Mouse (Mus musculus) heart, embryonic 14.5 days (tissue): ENCODE measurements around the gene Abcb6. TPM values are rescaled to one million over a fixed set of nuclear protein-coding genes. Genes with fewer than 3 reads are reported as not detected.
A peak's percentile ranks its signal among the peaks of the same experiment; 100 is the strongest.

ENCODE experiments used
- ATAC-seq: fragments of 200-750 bp; cut with Nextera tagmentation; 2 replicates; pipeline ENCODE4 v1.8.0; 2017; ENCODE audit warnings: low read depth, moderate TSS enrichment; ENCODE audit not compliant: insufficient number of reproducible peaks, insufficient read depth, low FRiP score
- H3K27ac ChIP-seq, 2 experiments: fragments of 200-500 bp in 1 of 2; fragments of 300-500 bp in 1 of 2; sonication (generic) in 1 of 2; replicated peaks in 1 of 2; 2 replicates each; pipeline ENCODE4 v1.5.1; 2012 to 2014; ENCODE audit warnings: low read depth in 2 of 2, low read length in 2 of 2, control low read depth in 1 of 2, mild to moderate bottlenecking in 1 of 2, mixed read lengths in 1 of 2; ENCODE audit not compliant: control insufficient read depth in 1 of 2, insufficient read depth in 1 of 2
- H3K27me3 ChIP-seq: fragments of 300-500 bp; sonication (generic); 2 replicates; pipeline ENCODE4 v1.6.1; 2014; ENCODE audit warnings: mild to moderate bottlenecking, low read length, control low read depth; ENCODE audit not compliant: control insufficient read depth, insufficient read depth
- H3K36me3 ChIP-seq: fragments of 300-500 bp; sonication (generic); 2 replicates; pipeline ENCODE4 v1.6.1; 2014; ENCODE audit warnings: mild to moderate bottlenecking, control low read depth, low read length, mixed read lengths; ENCODE audit not compliant: control insufficient read depth, insufficient read depth
- H3K4me1 ChIP-seq, 2 experiments: fragments of 200-500 bp in 1 of 2; fragments of 300-500 bp in 1 of 2; sonication (generic) in 1 of 2; 2 replicates each; pipeline ENCODE4 v1.6.1; 2012 to 2014; ENCODE audit warnings: low read length in 2 of 2, control low read depth in 1 of 2, mixed read lengths in 1 of 2; ENCODE audit not compliant: control insufficient read depth in 2 of 2, insufficient read depth in 2 of 2
- H3K4me2 ChIP-seq: fragments of 300-500 bp; sonication (generic); 2 replicates; pipeline ENCODE4 v1.6.1; 2014; ENCODE audit warnings: mild to moderate bottlenecking, low read length
- H3K4me3 ChIP-seq, 2 experiments: fragments of 200-500 bp in 1 of 2; fragments of 300-500 bp in 1 of 2; sonication (generic) in 1 of 2; 2 replicates each; pipeline ENCODE4 v1.5.1; 2012 to 2014; ENCODE audit warnings: low read length in 2 of 2, mild to moderate bottlenecking in 2 of 2, control low read depth in 1 of 2, low read depth in 1 of 2, moderate library complexity in 1 of 2; ENCODE audit not compliant: control insufficient read depth in 1 of 2, insufficient read depth in 1 of 2
- H3K9ac ChIP-seq: fragments of 300-500 bp; sonication (generic); 2 replicates; pipeline ENCODE4 v1.6.1; 2014; ENCODE audit warnings: mild to moderate bottlenecking, low read length
- H3K9me3 ChIP-seq: fragments of 300-500 bp; sonication (generic); 2 replicates; pipeline ENCODE4 v1.6.1; 2016; ENCODE audit warnings: low read length, control low read depth; ENCODE audit not compliant: control insufficient read depth
- WGBS: fragments of 180-500 bp; shearing (Covaris S2); extraction: QIAGEN DNeasy Blood & Tissue Kit; methylation state at CpG from one replicate; pipeline ENCODE4 v1.1.7; 2014; 5-methylcytosine and 5-hydroxymethylcytosine counted together
- polyA plus RNA-seq: library from polyadenylated mRNA; unstranded; fragments of >200 nt; fragmentation: Nextera tagmentation; extraction: Ambion mirVana; gene quantifications from 2 replicates; pipeline ENCODE4 v1.2.1, GENCODE M21; 2014

The Abcb6 gene
- polyA plus RNA-seq, 1 experiment from 2014 or later = 9.6 TPM

- Histone ChIP-seq H3K9me3 (no peaks in the 10 kb centered on the region), H3K9ac (no peak overlapping the region), H3K27me3 (peaks cover 14% of the 10 kb centered on the region), H3K36me3 (peaks cover 47% of the 10 kb centered on the region), H3K4me3 (no peak overlapping the region), H3K4me2 (no peak overlapping the region), H3K4me1 (peaks cover 8 to 21% of the 10 kb centered on the region in 2 experiments), H3K27ac (no peak overlapping the region)
- 80% methylated on average over 2 of the region's 2 CpGs for WGBS
- ATAC-seq = no peak
These were observed 34.2 kb upstream of the Abcb6 start for GRCm38 (mm10) chr1:75214442-75214841.

- Histone ChIP-seq H3K27ac (no peak overlapping the region), H3K4me3 (no peak overlapping the region), H3K4me1 (peaks cover 10 to 16% of the 10 kb centered on the region in 2 experiments; a peak in 3 of 4 replicates), H3K9me3 (no peaks in the 10 kb centered on the region), H3K36me3 (peaks cover 47% of the 10 kb centered on the region), H3K9ac (no peak overlapping the region), H3K4me2 (no peak overlapping the region), H3K27me3 (peaks cover 9% of the 10 kb centered on the region)
- no peak for ATAC-seq
- WGBS = 79% methylated on average over 7 of the region's 7 CpGs
These were observed 32.9 kb upstream of the Abcb6 start for GRCm38 (mm10) chr1:75213096-75213495.

GRCm38 (mm10) chr1:75212542-75212941 lies 32.4 kb upstream of the Abcb6 start:
- Histone ChIP-seq H3K27me3 (peaks cover 9% of the 10 kb centered on the region), H3K4me3 (no peak overlapping the region), H3K9ac (no peak overlapping the region), H3K36me3 (peaks cover 47% of the 10 kb centered on the region), H3K4me2 (no peak overlapping the region), H3K4me1 (peaks cover 10 to 16% of the 10 kb centered on the region in 2 experiments; a peak in 3 of 4 replicates), H3K9me3 (no peaks in the 10 kb centered on the region), H3K27ac (no peak overlapping the region)
- 86% methylated on average over 4 of the region's 4 CpGs for WGBS
- ATAC-seq = no peak

- H3K4me1 ChIP-seq = peaks cover 10 to 16% of the 10 kb centered on the region in 2 experiments; a peak in 3 of 4 replicates
- H3K9ac ChIP-seq = peak overlapping the region; percentile 97
- no peak for ATAC-seq
- H3K27me3 ChIP-seq = peaks cover 6% of the 10 kb centered on the region; the same call in 1 of the 2 replicates
- no peaks in the 10 kb centered on the region for H3K9me3 ChIP-seq
- H3K4me3 ChIP-seq = peak overlapping the region; percentile 71 to 97
- WGBS = 10% methylated on average over 17 of the region's 17 CpGs
- peaks cover 45% of the 10 kb centered on the region for H3K36me3 ChIP-seq
- peak overlapping the region in 1 of 2 experiments; percentile 15; a peak in 2 of 4 replicates for H3K27ac ChIP-seq
- H3K4me2 ChIP-seq = peak overlapping the region; percentile 93
These were observed 31.0 kb upstream of the Abcb6 start for GRCm38 (mm10) chr1:75211141-75211708.

GRCm38 (mm10) chr1:75210136-75211087 lies 30.2 kb upstream of the Abcb6 start, which contains the start of the genes Glb1l and Stk16:
Glb1l (minus strand) TSS chr1:75210813.
Stk16 (plus strand) TSS chr1:75210838.
- Histone ChIP-seq H3K4me2 (peak within 1 kb of the TSS; percentile 93), H3K9ac (peak within 1 kb of the TSS; percentile 97), H3K27ac (peak within 1 kb of the TSS in 1 of 2 experiments; percentile 15; a peak in 2 of 4 replicates), H3K9me3 (no peaks in the 10 kb centered on the region), H3K4me1 (peaks cover 10 to 16% of the 10 kb centered on the region in 2 experiments; a peak in 3 of 4 replicates), H3K36me3 (peaks cover 38% of the 10 kb centered on the region), H3K4me3 (peak within 1 kb of the TSS; percentile 71 to 97), H3K27me3 (peaks cover 6% of the 10 kb centered on the region; the same call in 1 of the 2 replicates)
- 5% methylated on average over 42 of the region's 42 CpGs for WGBS
- peak; percentile 91 for ATAC-seq

- Histone ChIP-seq H3K4me1 (peaks cover 10 to 16% of the 10 kb centered on the region in 2 experiments; a peak in 3 of 4 replicates), H3K27ac (no peak overlapping the region), H3K4me3 (peak overlapping the region; percentile 36 to 61), H3K4me2 (peak overlapping the region; percentile 93), H3K9ac (peak overlapping the region; percentile 67), H3K36me3 (peaks cover 25% of the 10 kb centered on the region), H3K9me3 (no peaks in the 10 kb centered on the region), H3K27me3 (peaks cover 6% of the 10 kb centered on the region; the same call in 1 of the 2 replicates)
- WGBS = 12% methylated on average over 34 of the region's 34 CpGs
- ATAC-seq = no peak
These were observed 28.9 kb upstream of the Abcb6 start for GRCm38 (mm10) chr1:75208967-75209678.

GRCm38 (mm10) chr1:75201236-75201635 lies 21.0 kb upstream of the Abcb6 start:
- Histone ChIP-seq H3K27ac (no peak overlapping the region), H3K4me3 (no peak overlapping the region), H3K36me3 (peaks cover 38% of the 10 kb centered on the region), H3K4me2 (no peak overlapping the region), H3K4me1 (no peaks in the 10 kb centered on the region), H3K27me3 (no peaks in the 10 kb centered on the region), H3K9ac (no peak overlapping the region), H3K9me3 (no peaks in the 10 kb centered on the region)
- ATAC-seq = no peak
- WGBS = 76% methylated on average over 1 of the region's 1 CpGs
